Mouse (Mus musculus): ENCODE data around the gene Ttc39a. TPM values are rescaled to one million over a fixed set of nuclear protein-coding genes. Genes with fewer than 3 reads are reported as not detected.
A peak's percentile ranks its signal among the peaks of the same experiment; 100 is the strongest.

Ttc39a gene
- polyA plus RNA-seq, 1 experiment from 2014 or later, result 10.8 TPM

- Histone ChIP-seq H3K9ac (ENCODE audit: low read depth, low read length) (no peak overlapping the region), H3K36me3 (ENCODE audit: control insufficient read depth, insufficient read depth, low read length) (no peaks in the 10 kb centered on the region), H3K9me3 (replicated peaks; ENCODE audit: control insufficient read depth, low read length) (no peaks in the 10 kb centered on the region), H3K4me2 (no peak overlapping the region), H3K4me1 (ENCODE audit: control insufficient read depth, insufficient read depth, low read length) (peaks cover 22% of the 10 kb centered on the region), H3K27me3 (ENCODE audit: control insufficient read depth, insufficient read depth, low read length) (no peaks in the 10 kb centered on the region), H3K4me3 (ENCODE audit: low read depth, low read length) (no peak overlapping the region), H3K27ac (ENCODE audit: low read depth, low read length) (peak overlapping the region; percentile 75; the same call in 1 of the 2 replicates)
- 83% methylated on average over 5 of the region's 5 CpGs for WGBS (ENCODE audit: insufficient replicate concordance)
- no peak for ATAC-seq (replicated peaks; ENCODE audit: insufficient number of reproducible peaks, low FRiP score, low TSS enrichment)
These were observed 34.0 kb downstream of the Ttc39a start for GRCm38 (mm10) chr4:109440381-109440780.

GRCm38 (mm10) chr4:109441000-109441399 is 34.6 kb downstream of the Ttc39a start:
- no peak overlapping the region for H3K27ac ChIP-seq (ENCODE audit: low read depth, low read length)
- H3K4me2 ChIP-seq, result no peak overlapping the region
- no peak overlapping the region for H3K9ac ChIP-seq (ENCODE audit: low read depth, low read length)
- peaks cover 28% of the 10 kb centered on the region for H3K4me1 ChIP-seq (ENCODE audit: control insufficient read depth, insufficient read depth, low read length)
- no peaks in the 10 kb centered on the region for H3K27me3 ChIP-seq (ENCODE audit: control insufficient read depth, insufficient read depth, low read length)
- no peak for ATAC-seq (replicated peaks; ENCODE audit: insufficient number of reproducible peaks, low FRiP score, low TSS enrichment)
- no peaks in the 10 kb centered on the region for H3K9me3 ChIP-seq (replicated peaks; ENCODE audit: control insufficient read depth, low read length)
- H3K36me3 ChIP-seq (ENCODE audit: control insufficient read depth, insufficient read depth, low read length), result no peaks in the 10 kb centered on the region
- WGBS (ENCODE audit: insufficient replicate concordance), result 88% methylated on average over 3 of the region's 3 CpGs
- no peak overlapping the region for H3K4me3 ChIP-seq (ENCODE audit: low read depth, low read length)

GRCm38 (mm10) chr4:109442126-109442525 is 35.7 kb downstream of the Ttc39a start:
- Histone ChIP-seq H3K27ac (ENCODE audit: low read depth, low read length) (no peak overlapping the region), H3K4me3 (ENCODE audit: low read depth, low read length) (no peak overlapping the region), H3K27me3 (ENCODE audit: control insufficient read depth, insufficient read depth, low read length) (no peaks in the 10 kb centered on the region), H3K4me2 (no peak overlapping the region), H3K9me3 (replicated peaks; ENCODE audit: control insufficient read depth, low read length) (no peaks in the 10 kb centered on the region), H3K36me3 (ENCODE audit: control insufficient read depth, insufficient read depth, low read length) (no peaks in the 10 kb centered on the region), H3K4me1 (ENCODE audit: control insufficient read depth, insufficient read depth, low read length) (peaks cover 28% of the 10 kb centered on the region), H3K9ac (ENCODE audit: low read depth, low read length) (no peak overlapping the region)
- 85% methylated on average over 7 of the region's 7 CpGs for WGBS (ENCODE audit: insufficient replicate concordance)
- ATAC-seq (replicated peaks; ENCODE audit: insufficient number of reproducible peaks, low FRiP score, low TSS enrichment), result no peak

GRCm38 (mm10) chr4:109442649-109443048 is 36.2 kb downstream of the Ttc39a start:
- 68% methylated on average over 4 of the region's 4 CpGs for WGBS (ENCODE audit: insufficient replicate concordance)
- no peaks in the 10 kb centered on the region for H3K27me3 ChIP-seq (ENCODE audit: control insufficient read depth, insufficient read depth, low read length)
- H3K9me3 ChIP-seq (replicated peaks; ENCODE audit: control insufficient read depth, low read length), result no peaks in the 10 kb centered on the region
- ATAC-seq (replicated peaks; ENCODE audit: insufficient number of reproducible peaks, low FRiP score, low TSS enrichment), result no peak
- H3K4me1 ChIP-seq (ENCODE audit: control insufficient read depth, insufficient read depth, low read length), result peaks cover 28% of the 10 kb centered on the region
- H3K9ac ChIP-seq (ENCODE audit: low read depth, low read length), result no peak overlapping the region
- H3K36me3 ChIP-seq (ENCODE audit: control insufficient read depth, insufficient read depth, low read length), result no peaks in the 10 kb centered on the region
- no peak overlapping the region for H3K27ac ChIP-seq (ENCODE audit: low read depth, low read length)
- H3K4me2 ChIP-seq, result no peak overlapping the region
- no peak overlapping the region for H3K4me3 ChIP-seq (ENCODE audit: low read depth, low read length)

- Histone ChIP-seq H3K9ac (ENCODE audit: low read depth, low read length) (no peak overlapping the region), H3K27me3 (ENCODE audit: control insufficient read depth, insufficient read depth, low read length) (no peaks in the 10 kb centered on the region), H3K4me1 (ENCODE audit: control insufficient read depth, insufficient read depth, low read length) (peaks cover 26% of the 10 kb centered on the region), H3K36me3 (ENCODE audit: control insufficient read depth, insufficient read depth, low read length) (no peaks in the 10 kb centered on the region), H3K9me3 (replicated peaks; ENCODE audit: control insufficient read depth, low read length) (no peaks in the 10 kb centered on the region), H3K4me3 (ENCODE audit: low read depth, low read length) (no peak overlapping the region), H3K27ac (ENCODE audit: low read depth, low read length) (no peak overlapping the region), H3K4me2 (no peak overlapping the region)
- 77% methylated on average over 6 of the region's 6 CpGs for WGBS (ENCODE audit: insufficient replicate concordance)
- no peak for ATAC-seq (replicated peaks; ENCODE audit: insufficient number of reproducible peaks, low FRiP score, low TSS enrichment)
These were observed 38.0 kb downstream of the Ttc39a start for GRCm38 (mm10) chr4:109444471-109444870.

- Histone ChIP-seq H3K9ac (ENCODE audit: low read depth, low read length) (no peak overlapping the region), H3K4me3 (ENCODE audit: low read depth, low read length) (no peak overlapping the region), H3K4me1 (ENCODE audit: control insufficient read depth, insufficient read depth, low read length) (peaks cover 21% of the 10 kb centered on the region), H3K36me3 (ENCODE audit: control insufficient read depth, insufficient read depth, low read length) (no peaks in the 10 kb centered on the region), H3K9me3 (replicated peaks; ENCODE audit: control insufficient read depth, low read length) (no peaks in the 10 kb centered on the region), H3K27me3 (ENCODE audit: control insufficient read depth, insufficient read depth, low read length) (no peaks in the 10 kb centered on the region), H3K4me2 (no peak overlapping the region), H3K27ac (ENCODE audit: low read depth, low read length) (no peak overlapping the region)
- 75% methylated on average over 2 of the region's 2 CpGs for WGBS (ENCODE audit: insufficient replicate concordance)
- no peak for ATAC-seq (replicated peaks; ENCODE audit: insufficient number of reproducible peaks, low FRiP score, low TSS enrichment)
These were observed 38.5 kb downstream of the Ttc39a start for GRCm38 (mm10) chr4:109444951-109445350.

- peaks cover 16% of the 10 kb centered on the region for H3K4me1 ChIP-seq (ENCODE audit: control insufficient read depth, insufficient read depth, low read length)
- peak; percentile 75 for ATAC-seq (replicated peaks; ENCODE audit: insufficient number of reproducible peaks, low FRiP score, low TSS enrichment)
- no peaks in the 10 kb centered on the region for H3K27me3 ChIP-seq (ENCODE audit: control insufficient read depth, insufficient read depth, low read length)
- 0 out of 2 replicates have a peak overlapping the region, but pooled peaks have one; percentile 30 for H3K27ac ChIP-seq (ENCODE audit: low read depth, low read length)
- H3K4me2 ChIP-seq, result no peak overlapping the region
- H3K9me3 ChIP-seq (replicated peaks; ENCODE audit: control insufficient read depth, low read length), result no peaks in the 10 kb centered on the region
- no peaks in the 10 kb centered on the region for H3K36me3 ChIP-seq (ENCODE audit: control insufficient read depth, insufficient read depth, low read length)
- H3K9ac ChIP-seq (ENCODE audit: low read depth, low read length), result no peak overlapping the region
- WGBS (ENCODE audit: insufficient replicate concordance), result 34% methylated on average over 2 of the region's 2 CpGs
- H3K4me3 ChIP-seq (ENCODE audit: low read depth, low read length), result no peak overlapping the region
These were observed 39.0 kb downstream of the Ttc39a start for GRCm38 (mm10) chr4:109445397-109445796.

GRCm38 (mm10) chr4:109445956-109446355 is 39.5 kb downstream of the Ttc39a start:
- Histone ChIP-seq H3K4me2 (no peak overlapping the region), H3K36me3 (ENCODE audit: control insufficient read depth, insufficient read depth, low read length) (no peaks in the 10 kb centered on the region), H3K27ac (ENCODE audit: low read depth, low read length) (0 out of 2 replicates have a peak overlapping the region, but pooled peaks have one; percentile 30), H3K9ac (ENCODE audit: low read depth, low read length) (no peak overlapping the region), H3K9me3 (replicated peaks; ENCODE audit: control insufficient read depth, low read length) (no peaks in the 10 kb centered on the region), H3K4me1 (ENCODE audit: control insufficient read depth, insufficient read depth, low read length) (peaks cover 15% of the 10 kb centered on the region), H3K4me3 (ENCODE audit: low read depth, low read length) (no peak overlapping the region), H3K27me3 (ENCODE audit: control insufficient read depth, insufficient read depth, low read length) (no peaks in the 10 kb centered on the region)
- 46% methylated on average over 1 of the region's 1 CpGs for WGBS (ENCODE audit: insufficient replicate concordance)
- no peak for ATAC-seq (replicated peaks; ENCODE audit: insufficient number of reproducible peaks, low FRiP score, low TSS enrichment)

- no peaks in the 10 kb centered on the region for H3K36me3 ChIP-seq (ENCODE audit: control insufficient read depth, insufficient read depth, low read length)
- H3K4me3 ChIP-seq (ENCODE audit: low read depth, low read length), result no peak overlapping the region
- no peak overlapping the region for H3K4me2 ChIP-seq
- H3K4me1 ChIP-seq (ENCODE audit: control insufficient read depth, insufficient read depth, low read length), result peaks cover 11% of the 10 kb centered on the region
- H3K27ac ChIP-seq (ENCODE audit: low read depth, low read length), result no peak overlapping the region
- no peak overlapping the region for H3K9ac ChIP-seq (ENCODE audit: low read depth, low read length)
- no peaks in the 10 kb centered on the region for H3K9me3 ChIP-seq (replicated peaks; ENCODE audit: control insufficient read depth, low read length)
- WGBS (ENCODE audit: insufficient replicate concordance), result 97% methylated on average over 2 of the region's 2 CpGs
- no peak for ATAC-seq (replicated peaks; ENCODE audit: insufficient number of reproducible peaks, low FRiP score, low TSS enrichment)
- no peaks in the 10 kb centered on the region for H3K27me3 ChIP-seq (ENCODE audit: control insufficient read depth, insufficient read depth, low read length)
These were observed 42.1 kb downstream of the Ttc39a start for GRCm38 (mm10) chr4:109448531-109448930.
